Mouse (Mus musculus) right cerebral cortex, postnatal 36 days (tissue): ENCODE data around the gene Sirt2.
A peak's percentile ranks its signal among the peaks of the same experiment; 100 is the strongest.

Source experiments
- DNase-seq, 2 experiments: peaks; one replicate each; pipeline ENCODE4 v3.0.0; 2022; ENCODE audit warnings: low spot score in 2 of 2, mixed read lengths in 1 of 2

Gene Sirt2

DNA sequence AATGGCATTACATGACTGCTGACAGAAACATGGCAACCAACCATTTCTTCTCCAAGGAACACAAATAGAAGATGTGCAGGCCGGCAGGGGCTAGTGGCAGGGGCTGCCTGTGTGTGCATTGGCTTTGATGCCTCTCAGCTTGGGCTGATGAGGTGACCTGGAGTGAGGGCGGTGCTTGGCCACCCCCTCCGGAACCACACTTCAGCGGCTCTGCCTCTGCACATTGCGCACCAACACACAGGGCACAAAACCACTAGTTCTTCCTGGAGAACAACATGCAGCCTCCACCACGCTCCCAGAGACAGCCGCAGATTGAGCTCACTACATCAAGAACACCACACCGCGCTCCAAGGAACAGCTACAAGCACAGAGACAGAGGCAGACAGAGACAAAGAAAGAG is 49.7 kb downstream of the Sirt2 start:
- no peak for DNase-seq

DNA sequence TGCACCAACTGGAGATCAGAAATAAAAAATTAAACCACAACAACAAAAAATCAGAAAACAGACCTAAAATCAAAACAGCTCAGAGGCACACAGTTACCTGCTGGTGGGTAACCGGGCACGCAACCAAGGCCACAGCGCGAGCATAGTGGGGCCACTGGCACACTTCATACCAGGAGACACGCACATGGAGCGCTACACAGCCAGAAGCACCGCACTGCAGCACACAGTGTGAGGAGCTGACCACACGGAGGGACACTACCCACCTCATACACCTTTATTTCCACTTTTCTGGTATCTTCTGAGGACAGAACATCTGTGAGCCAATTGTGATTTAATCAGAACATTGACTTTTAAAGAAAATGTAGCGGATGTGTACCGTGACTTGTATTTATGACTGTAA is 50.4 kb downstream of the Sirt2 start:
- DNase-seq: no peak

DNA sequence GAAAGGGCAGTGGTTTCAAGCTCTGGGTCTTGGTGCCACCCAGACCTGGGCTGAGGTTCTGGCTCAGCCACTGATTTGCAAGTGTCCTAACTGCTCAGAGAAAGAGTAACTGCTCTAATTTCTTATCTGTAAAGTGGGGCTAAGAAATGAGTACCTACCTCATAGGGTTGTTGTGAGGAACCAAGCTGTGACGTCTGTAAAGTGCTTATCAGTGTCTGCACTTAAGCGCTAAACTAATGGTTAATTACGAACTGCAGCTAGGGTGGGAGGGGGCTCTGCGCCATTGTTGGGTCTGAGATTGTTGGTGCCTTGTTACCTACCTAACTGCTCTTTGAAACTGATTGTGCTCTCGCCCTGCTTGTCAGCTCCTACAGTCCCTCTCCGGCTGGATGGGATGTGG is 51.0 kb downstream of the Sirt2 start:
- no peak for DNase-seq

DNA sequence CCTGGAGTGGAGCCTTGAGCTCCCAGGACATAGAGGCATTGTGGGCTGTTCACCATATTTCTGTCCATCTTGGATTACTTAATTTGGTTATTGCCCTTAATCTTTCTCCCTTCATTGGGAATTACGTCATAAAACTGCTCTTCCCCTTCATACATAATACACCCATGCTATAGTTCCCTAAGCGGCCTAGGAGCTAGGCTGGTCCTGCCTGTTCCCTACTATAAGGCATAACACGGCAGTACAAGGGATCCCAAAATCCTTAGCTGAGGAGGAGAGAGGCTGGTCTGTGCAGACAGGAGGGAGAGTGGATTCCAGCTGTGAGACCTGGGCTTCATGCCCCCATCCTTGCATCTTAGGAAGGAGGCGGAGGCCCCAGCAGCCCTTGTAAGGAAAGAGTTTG is 51.4 kb downstream of the Sirt2 start:
- no peak for DNase-seq

DNA sequence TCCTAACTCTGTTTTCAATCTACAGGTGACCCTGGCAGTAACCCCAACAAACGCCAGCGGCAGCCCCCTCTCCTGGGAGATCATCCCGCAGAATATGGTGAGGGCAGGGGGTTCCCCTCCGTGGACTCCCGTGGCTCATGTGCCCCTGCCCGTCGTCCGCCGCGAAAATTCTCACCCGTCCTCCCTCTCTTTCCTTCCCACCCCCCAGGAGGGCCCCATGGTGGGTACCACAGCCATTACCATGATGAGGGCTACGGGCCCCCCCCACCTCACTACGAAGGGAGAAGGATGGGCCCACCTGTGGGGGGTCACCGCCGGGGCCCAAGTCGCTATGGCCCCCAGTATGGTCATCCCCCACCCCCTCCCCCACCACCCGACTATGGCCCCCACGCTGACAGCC is 51.9 kb downstream of the Sirt2 start:
- no peak for DNase-seq

DNA sequence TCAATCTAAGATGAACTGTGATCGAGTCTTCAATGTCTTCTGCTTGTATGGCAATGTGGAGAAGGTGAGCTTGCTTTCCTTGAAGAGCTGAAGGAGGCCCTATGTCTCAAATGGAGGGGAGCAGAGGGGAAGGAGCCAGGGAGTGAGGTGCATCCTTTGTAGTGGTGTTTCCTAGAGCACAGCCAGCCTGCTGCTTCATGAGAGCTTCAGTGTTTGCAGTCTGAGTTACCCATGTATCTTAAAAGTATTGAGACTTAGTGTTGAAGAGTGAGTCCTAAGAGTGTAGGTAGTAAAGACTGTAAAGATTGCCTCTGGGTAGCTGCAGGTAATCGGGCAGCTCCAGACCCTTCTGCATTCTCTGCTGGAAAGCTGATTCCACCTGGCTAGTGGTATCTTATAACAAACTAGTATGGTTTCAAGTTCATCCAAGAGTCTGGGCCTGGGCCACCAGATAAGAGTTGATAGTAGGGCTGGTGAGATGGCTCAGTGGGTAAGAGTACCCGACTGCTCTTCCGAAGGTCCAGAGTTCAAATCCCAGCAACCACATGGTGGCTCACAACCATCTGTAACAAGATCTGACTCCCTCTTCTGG is 52.4 kb downstream of the Sirt2 start:
- DNase-seq: no peak

DNA sequence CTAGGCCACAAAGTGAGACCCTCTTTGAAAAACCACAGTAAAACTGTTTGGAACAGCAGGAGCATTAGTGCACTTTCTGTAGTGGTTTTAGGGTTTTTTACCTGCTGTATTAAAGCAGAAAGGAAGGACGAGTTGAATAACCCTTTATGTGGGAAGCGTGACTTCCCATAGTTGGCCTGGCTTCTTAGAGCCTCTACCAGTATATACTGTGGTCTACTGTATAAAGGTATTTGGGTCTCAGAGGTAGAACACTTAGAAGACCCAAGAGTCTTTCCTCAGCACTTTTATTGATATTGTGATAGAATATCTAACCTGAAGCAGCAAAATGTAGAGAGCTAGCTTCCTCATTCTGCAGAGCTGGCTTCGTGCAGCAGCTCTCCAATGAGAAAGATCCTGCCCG is 53.0 kb downstream of the Sirt2 start:
- no peak for DNase-seq

DNA sequence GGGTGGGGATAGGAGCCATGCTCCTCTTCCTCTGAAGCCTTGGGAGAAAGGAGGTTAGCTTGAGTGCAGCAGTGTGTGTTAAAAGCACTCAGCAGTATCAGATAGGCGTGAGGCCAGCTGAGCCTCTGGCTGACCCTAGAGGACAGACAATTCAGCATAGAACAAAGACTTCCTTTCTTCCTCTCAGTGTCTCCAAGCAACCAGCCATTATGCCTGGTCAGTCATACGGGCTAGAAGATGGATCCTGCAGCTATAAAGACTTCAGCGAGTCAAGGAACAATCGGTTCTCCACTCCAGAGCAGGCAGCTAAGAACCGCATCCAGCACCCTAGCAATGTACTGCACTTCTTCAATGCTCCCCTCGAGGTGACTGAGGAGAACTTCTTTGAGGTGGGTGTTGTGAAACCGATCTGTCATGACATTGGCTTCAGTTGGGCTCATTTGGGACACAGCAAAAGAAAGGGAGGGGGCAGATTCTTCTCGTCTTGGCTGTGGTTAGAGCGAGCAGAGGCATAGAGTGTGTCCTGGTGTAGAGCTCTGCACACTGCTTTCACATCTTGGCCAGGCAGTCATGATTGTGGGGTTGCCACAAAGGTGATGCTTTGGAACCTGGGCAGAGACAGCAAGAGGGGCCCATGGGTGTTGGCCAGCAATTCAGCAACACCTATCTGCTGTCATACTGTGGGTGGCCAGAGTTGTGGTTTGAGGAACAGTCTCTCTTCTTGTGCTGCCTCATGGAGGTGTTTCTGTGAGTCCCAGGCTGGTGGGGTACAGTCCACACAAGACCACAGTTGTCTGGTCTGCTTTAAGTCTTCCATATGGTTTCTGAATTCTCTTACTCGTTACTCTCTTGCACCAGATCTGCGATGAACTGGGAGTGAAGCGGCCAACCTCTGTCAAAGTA is 54.1 kb downstream of the Sirt2 start:
- no peak for DNase-seq

DNA sequence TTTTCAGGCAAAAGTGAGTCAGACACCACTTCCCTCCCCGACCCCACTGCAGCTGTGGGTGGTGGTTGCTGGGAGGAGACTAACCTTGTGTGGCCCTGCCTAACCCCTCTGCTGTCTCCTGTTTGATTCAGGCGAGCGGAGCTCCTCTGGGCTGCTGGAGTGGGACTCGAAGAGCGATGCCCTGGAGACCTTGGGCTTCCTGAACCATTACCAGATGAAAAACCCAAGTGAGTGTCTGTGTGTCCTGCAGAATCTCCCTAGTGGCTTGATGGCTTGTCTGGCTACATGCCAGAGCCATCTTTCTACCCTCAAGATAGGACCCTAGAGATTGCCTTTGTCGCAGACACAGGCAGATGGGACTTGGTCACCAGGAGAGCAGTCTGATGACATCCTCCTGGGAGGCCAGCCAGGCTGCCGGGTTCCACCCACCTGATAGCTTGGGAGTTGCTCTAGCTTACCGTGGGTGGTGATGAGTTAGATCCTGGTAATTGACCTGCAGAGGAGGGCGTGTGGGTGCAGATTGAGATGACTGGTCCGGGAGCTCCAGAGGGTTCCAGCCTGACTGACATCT is 54.8 kb downstream of the Sirt2 start:
- DNase-seq: peak; percentile 60 to 66

DNA sequence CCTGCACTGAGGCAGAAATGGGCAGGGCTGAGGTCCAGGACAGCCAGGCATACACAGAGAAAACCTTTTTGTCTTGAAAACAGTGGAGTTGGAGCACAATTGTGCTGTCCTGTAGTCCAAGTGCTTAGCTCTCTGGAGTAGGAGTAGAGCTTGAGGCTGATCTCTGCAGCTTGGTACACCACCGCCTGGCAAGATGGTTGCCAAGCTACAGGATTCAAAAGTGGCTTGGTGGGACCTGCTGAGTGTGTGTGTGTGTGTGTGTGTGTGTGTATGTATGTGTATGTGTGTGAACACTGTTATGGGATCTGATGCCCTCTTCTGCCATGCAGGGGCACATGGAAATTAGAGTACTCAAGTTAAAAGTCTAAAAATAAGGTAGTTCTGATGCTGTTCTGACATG is 56.0 kb downstream of the Sirt2 start:
- DNase-seq: no peak

DNA sequence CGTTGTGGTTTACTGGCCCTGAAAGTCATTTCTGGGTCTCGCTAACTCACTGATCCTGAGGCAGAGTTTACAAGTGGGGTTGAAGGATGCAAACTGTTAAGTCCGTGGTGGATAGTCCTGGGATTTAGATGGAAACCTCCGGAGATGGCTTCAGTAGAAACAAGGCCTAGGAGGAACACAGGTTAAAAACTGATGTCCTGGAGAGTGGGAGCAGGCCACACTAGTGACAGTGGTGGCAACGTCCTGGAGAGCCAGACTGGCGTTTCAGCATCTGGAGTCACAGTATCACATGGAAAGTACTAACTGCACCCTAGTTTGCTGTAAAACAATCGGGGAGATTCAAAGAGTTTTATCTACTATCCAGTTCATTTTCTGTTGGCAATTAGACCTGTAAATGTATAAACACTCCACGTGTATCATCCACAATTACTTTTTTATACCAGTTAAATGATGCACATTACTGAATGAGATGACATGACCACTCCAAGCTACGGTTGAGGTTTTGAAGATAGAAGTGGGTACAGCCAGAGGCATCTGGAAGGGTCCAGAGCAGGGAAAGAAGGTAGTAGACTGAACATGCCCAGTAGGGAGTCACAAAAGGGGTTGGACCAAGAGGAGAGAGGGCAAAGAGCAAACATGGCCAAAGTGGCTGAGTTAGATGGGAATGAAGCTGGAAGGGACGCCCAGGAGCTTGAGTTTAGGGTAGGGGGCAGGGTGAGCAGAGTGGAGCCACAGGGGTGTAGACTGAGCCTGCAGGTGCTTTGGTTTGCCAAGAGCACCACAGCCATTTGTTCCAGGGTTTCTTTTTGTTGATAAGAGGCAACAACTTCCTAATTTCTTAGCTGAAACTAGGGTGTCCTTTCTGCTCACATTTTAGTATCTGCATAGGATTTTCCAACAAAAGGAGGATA is 56.7 kb downstream of the Sirt2 start:
- DNase-seq: no peak

DNA sequence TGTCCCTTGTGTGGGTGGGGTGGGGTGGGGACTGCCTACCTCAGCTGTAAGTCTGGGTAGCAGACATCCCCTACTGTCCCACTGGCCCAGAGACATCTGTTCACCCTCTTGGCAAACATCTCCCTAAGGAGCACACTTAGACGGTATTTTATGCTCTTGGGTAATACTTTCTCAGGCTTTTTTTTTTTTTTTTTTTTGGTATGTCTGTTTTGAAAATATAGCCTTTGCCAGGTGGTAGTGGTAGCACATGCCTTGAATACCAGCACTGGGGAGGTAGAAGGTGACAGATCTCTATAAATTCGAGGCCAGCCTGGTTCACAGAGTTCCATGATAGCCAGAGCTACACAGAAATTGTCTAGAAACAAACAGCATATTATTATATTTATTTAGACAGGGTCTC is 57.4 kb downstream of the Sirt2 start:
- no peak for DNase-seq

DNA sequence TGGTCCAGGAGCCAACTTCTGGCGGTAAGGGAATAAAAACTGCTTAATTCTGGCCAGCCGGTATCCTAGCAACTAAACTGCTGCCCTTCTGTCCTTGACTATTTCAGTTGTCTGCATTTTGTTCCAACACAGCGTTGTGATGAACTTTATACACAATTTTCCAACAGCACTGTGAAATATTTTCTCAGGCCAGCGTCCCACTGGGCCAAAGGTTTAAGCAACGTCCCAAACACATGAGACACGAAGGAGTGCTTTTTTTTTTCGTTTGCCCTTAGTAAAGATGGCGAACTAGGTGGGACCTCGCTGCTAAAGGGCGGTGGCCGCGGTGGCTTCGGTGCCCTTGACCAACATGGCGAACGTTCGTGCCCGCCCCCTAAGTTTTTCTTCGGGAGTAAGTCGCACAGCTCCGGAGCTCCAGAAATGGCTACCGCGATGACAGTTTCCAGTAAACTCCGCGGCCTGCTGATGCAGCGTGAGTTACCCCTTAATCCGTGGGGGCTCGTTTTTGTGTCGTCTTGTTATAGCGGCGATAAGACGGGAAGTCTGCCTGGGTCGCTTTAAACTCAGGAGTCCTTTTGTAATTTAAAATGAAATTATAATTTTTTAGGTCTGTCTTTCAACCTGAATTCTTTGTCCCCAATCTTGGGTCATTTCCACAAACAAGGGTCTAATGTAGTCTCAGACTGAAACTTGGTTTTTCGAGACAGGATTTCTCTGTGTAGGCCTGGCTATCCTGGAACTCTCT is 58.6 kb downstream of the Sirt2 start, which contains the start of gene Ech1:
Gene Ech1, plus strand, starts transcription at position 277 of the 745 bp plus-strand sequence.
- DNase-seq: peak; percentile 79 to 82

DNA sequence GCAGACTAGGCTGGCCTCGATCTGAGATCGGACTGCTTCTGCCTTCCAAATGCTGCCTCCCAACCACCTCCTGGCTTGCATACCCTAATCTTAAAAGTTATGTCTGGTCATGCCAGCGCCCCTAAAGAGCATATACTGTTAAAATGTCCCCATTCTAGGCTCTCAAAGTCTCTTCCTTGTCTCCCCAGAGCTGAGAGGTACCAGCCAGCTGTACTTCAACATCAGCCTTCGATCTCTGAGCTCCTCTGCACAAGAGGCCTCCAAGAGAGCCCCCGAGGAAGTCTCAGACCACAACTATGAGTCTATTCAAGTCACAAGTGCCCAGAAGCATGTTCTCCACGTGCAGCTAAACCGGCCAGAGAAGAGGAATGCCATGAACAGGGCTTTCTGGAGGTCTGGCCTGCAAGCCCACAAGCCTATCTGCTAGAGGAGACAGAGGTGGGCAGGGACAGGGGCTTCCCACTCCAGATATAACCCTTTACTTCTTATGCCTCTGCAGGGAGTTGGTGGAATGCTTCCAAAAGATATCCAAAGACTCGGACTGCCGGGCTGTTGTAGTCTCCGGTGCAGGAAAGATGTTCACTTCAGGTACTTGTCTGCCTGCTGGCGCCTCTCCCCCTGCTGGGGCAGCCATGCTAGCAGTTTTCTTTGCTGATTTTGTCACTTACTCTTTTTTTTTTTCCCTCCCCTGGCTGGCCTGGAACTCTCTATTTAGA is 59.3 kb downstream of the Sirt2 start:
- DNase-seq: no peak

DNA sequence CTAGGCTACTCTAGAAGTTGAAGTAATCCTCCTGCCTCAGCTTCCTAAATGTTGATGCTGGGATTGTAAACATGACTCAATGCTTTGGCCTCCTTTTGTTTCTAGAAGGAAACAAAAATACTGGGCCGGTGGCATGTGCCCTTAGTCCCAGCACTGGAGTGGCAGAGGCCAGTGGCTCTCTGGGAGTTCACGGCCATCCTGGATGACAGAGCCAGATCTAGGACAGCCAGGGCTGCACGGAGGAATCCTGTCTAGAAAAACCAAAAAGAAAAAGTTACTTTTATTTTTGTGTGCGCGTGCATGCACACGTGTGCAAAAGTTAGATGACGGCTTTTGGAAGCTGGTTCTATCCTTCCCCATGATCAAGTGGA is 59.9 kb downstream of the Sirt2 start:
- DNase-seq: no peak

DNA sequence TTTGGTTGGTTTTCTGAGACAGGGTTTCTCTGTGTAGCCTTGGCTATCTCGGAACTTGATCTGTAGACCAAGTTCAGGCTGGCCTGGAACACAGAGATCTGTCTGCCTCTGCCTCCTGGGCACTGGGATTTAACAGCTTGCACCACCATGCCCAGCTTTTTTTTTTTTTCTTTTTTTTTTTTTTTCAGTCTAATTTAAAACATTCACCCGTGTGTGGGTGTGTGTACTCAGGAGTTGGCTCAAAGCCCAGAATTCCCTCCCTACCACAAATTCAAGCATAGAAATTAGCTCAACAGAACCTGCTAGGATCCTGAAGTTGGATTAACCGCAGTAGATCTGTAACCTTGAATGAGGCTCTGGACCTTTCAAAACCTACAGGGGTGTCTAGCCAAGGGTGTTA is 60.8 kb downstream of the Sirt2 start:
- peak in 1 of 2 experiments; percentile 68 for DNase-seq

DNA sequence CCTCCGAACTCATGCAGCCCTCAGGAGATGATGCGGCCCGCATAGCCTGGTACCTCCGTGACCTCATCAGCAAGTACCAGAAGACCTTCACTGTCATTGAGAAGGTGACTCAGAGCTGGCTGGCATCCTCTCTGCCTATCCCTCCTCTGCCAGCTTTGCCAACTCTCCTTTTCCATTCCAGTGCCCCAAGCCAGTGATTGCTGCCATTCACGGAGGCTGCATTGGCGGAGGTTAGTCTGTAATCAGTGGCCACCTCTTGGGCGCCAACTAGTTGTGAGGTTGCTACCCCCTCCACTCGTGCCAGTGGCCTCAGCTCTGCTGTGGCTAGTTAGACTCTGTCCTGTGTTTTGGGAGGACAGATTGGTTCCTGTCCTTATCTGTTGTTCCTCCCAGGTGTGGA is 63.3 kb downstream of the Sirt2 start:
- no peak for DNase-seq

DNA sequence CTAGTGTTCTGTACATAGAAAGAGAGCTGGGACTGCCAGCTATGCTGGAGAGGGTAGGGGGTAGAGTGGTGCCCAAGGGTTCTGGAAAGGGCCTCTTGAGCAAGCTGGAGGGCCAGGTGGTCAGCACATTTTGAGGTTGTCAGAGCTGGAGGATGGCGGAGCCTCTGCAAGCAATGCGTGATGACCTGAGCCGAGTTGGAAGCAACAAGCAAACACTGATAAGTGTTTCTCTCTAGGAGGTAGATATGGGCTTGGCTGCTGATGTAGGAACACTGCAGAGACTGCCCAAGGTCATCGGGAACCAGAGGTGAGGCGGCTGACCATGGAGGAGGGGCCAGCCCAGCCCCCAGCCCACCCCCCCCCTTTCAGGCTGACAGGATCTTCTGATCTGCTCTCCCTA is 64.4 kb downstream of the Sirt2 start:
- no peak for DNase-seq

DNA sequence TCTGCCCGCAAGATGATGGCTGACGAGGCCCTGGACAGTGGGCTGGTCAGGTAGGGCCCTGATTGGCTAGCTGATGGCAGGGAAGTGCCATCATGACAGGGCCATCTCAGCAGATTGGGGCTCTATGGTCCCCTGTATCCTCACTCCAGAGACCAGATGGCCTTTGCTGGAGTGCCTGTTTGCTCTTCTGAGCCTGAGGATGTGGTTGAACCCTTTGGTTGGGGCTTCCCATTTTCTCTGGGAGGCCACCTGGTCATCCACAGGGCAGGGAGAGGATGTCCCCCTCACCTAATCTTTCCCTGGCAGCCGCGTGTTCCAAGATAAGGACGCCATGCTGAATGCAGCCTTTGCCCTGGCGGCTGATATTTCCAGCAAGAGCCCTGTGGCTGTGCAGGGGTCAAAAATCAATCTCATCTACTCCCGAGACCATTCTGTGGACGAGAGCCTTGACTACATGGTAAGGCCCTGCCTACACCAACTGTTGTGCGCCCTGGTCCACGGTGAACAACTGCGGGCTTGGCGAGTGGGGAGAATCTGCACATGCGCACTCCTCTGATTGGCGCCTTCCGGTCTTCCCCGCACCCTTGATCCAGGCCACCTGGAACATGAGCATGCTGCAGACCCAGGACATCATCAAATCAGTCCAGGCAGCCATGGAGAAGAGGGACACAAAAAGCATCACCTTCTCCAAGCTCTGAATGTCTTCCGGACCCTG is 65.0 kb downstream of the Sirt2 start:
- no peak for DNase-seq

DNA sequence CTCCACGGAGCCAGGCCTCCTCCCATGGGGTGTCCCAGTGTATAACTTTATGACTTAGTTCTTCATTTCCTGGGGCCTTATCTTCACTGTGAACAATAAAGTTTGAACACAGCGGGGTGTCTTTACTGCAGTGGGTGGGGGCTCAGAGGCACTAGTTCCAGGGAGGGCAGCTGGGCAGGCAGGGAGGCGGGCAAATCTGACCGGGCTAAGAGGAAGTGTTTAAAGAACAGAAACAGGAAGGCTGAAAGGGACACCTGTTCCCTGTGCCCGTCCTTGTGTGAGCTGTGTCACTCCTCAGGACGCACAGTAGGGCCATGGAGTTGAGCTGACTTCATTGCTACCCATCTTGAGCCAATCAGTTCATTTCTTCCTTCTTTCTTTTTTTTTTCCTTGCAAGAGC is 65.6 kb downstream of the Sirt2 start:
- no peak for DNase-seq
